Mouse (Mus musculus): ENCODE results near the gene Tubb2a. TPM values are rescaled to one million over a fixed set of nuclear protein-coding genes. Genes with fewer than 3 reads are reported as not detected.

Tubb2a gene
- total and polyA plus RNA-seq, 3 experiments, result 4.4 to 63.8 (median 16.7) TPM

- ATAC-seq (ENCODE audit: extremely low read depth, insufficient number of reproducible peaks, low FRiP score, poor library complexity, severe bottlenecking) (no peak), DNase-seq (ENCODE audit: low spot score) (no peak)
- Histone ChIP-seq H3K36me3 (replicated peaks) (peaks cover 14% of the 10 kb centered on the region), H3K4me1 (ENCODE audit: insufficient read depth, low read depth, low read length) (peaks cover 3% of the 10 kb centered on the region; the same call in 1 of the 2 replicates), H3K27me3 (ENCODE audit: insufficient read depth, low read length) (no peaks in the 10 kb centered on the region; the same call in 1 of the 2 replicates), H3K4me3 (ENCODE audit: low read depth, low read length) (no peak overlapping the region), H3K9me3 (replicated peaks) (no peaks in the 10 kb centered on the region)
- TF ChIP-seq CTCF (IDR thresholded peaks at IDR 0.05; ENCODE audit: low read depth, low read length) (no peak), POLR2AphosphoS5 (IDR thresholded peaks at IDR 0.05; ENCODE audit: insufficient replicate concordance, low read depth, low read length) (no peak), GATA1 (IDR thresholded peaks at IDR 0.05; ENCODE audit: borderline replicate concordance, low read length) (no peak), GATA2 (IDR thresholded peaks at IDR 0.05; ENCODE audit: borderline replicate concordance, low read depth, low read length) (no peak), TAL1 (conservative IDR thresholded peaks at IDR 0.05; ENCODE audit: low read depth, low read length) (no peak)
Measured at GRCm38 (mm10) chr13:34066351-34066750, 11.5 kb downstream of the Tubb2a start.

- TF ChIP-seq CTCF (IDR thresholded peaks at IDR 0.05; ENCODE audit: low read depth, low read length) (no peak), POLR2AphosphoS5 (IDR thresholded peaks at IDR 0.05; ENCODE audit: insufficient replicate concordance, low read depth, low read length) (no peak), TAL1 (conservative IDR thresholded peaks at IDR 0.05; ENCODE audit: low read depth, low read length) (no peak), GATA2 (IDR thresholded peaks at IDR 0.05; ENCODE audit: borderline replicate concordance, low read depth, low read length) (no peak), GATA1 (IDR thresholded peaks at IDR 0.05; ENCODE audit: borderline replicate concordance, low read length) (no peak)
Measured at GRCm38 (mm10) chr13:34062466-34062865, 15.3 kb downstream of the Tubb2a start.

GRCm38 (mm10) chr13:34060061-34060460 is 17.7 kb downstream of the Tubb2a start:
- ATAC-seq (ENCODE audit: extremely low read depth, insufficient number of reproducible peaks, low FRiP score, poor library complexity, severe bottlenecking) (no peak), DNase-seq (ENCODE audit: low spot score) (no peak)
- Histone ChIP-seq H3K4me1 (ENCODE audit: insufficient read depth, low read depth, low read length) (peaks cover 3% of the 10 kb centered on the region; the same call in 1 of the 2 replicates), H3K27me3 (ENCODE audit: insufficient read depth, low read length) (no peaks in the 10 kb centered on the region), H3K4me3 (ENCODE audit: low read depth, low read length) (no peak overlapping the region), H3K36me3 (replicated peaks) (peaks cover 18% of the 10 kb centered on the region), H3K9me3 (replicated peaks) (0 out of 2 replicates have a peak, but pooled peaks cover 2% of the 10 kb centered on the region)
- TF ChIP-seq GATA2 (IDR thresholded peaks at IDR 0.05; ENCODE audit: borderline replicate concordance, low read depth, low read length) (no peak), GATA1 (IDR thresholded peaks at IDR 0.05; ENCODE audit: borderline replicate concordance, low read length) (no peak), TAL1 (conservative IDR thresholded peaks at IDR 0.05; ENCODE audit: low read depth, low read length) (no peak), POLR2AphosphoS5 (IDR thresholded peaks at IDR 0.05; ENCODE audit: insufficient replicate concordance, low read depth, low read length) (no peak), CTCF (IDR thresholded peaks at IDR 0.05; ENCODE audit: low read depth, low read length) (no peak)

More at GRCm38 (mm10) chr13:34062466-34062865, 15.3 kb downstream of the Tubb2a start:
- DNase-seq (ENCODE audit: low spot score) (no peak), ATAC-seq (ENCODE audit: extremely low read depth, insufficient number of reproducible peaks, low FRiP score, poor library complexity, severe bottlenecking) (no peak)
- Histone ChIP-seq H3K36me3 (replicated peaks) (peaks cover 14% of the 10 kb centered on the region), H3K4me3 (ENCODE audit: low read depth, low read length) (no peak overlapping the region), H3K4me1 (ENCODE audit: insufficient read depth, low read depth, low read length) (peaks cover 3% of the 10 kb centered on the region; the same call in 1 of the 2 replicates), H3K27me3 (ENCODE audit: insufficient read depth, low read length) (no peaks in the 10 kb centered on the region), H3K9me3 (replicated peaks) (no peaks in the 10 kb centered on the region)

- Histone ChIP-seq H3K9me3 (replicated peaks) (0 out of 2 replicates have a peak, but pooled peaks cover 2% of the 10 kb centered on the region), H3K4me3 (ENCODE audit: low read depth, low read length) (no peak overlapping the region), H3K36me3 (replicated peaks) (peaks cover 23% of the 10 kb centered on the region), H3K4me1 (ENCODE audit: insufficient read depth, low read depth, low read length) (peaks cover 6% of the 10 kb centered on the region; the same call in 1 of the 2 replicates), H3K27me3 (ENCODE audit: insufficient read depth, low read length) (no peaks in the 10 kb centered on the region)
- ATAC-seq (ENCODE audit: extremely low read depth, insufficient number of reproducible peaks, low FRiP score, poor library complexity, severe bottlenecking) (no peak), DNase-seq (ENCODE audit: low spot score) (no peak)
- TF ChIP-seq TAL1 (conservative IDR thresholded peaks at IDR 0.05; ENCODE audit: low read depth, low read length) (no peak), GATA2 (IDR thresholded peaks at IDR 0.05; ENCODE audit: borderline replicate concordance, low read depth, low read length) (no peak), CTCF (IDR thresholded peaks at IDR 0.05; ENCODE audit: low read depth, low read length) (no peak), POLR2AphosphoS5 (IDR thresholded peaks at IDR 0.05; ENCODE audit: insufficient replicate concordance, low read depth, low read length) (no peak), GATA1 (IDR thresholded peaks at IDR 0.05; ENCODE audit: borderline replicate concordance, low read length) (no peak)
Measured at GRCm38 (mm10) chr13:34057252-34057651, 20.6 kb downstream of the Tubb2a start.

- 0 out of 2 replicates have a peak, but pooled peaks cover 2% of the 10 kb centered on the region for H3K9me3 ChIP-seq (replicated peaks)
- TF ChIP-seq GATA1 (IDR thresholded peaks at IDR 0.05; ENCODE audit: borderline replicate concordance, low read length), result no peak
- TF ChIP-seq CTCF (IDR thresholded peaks at IDR 0.05; ENCODE audit: low read depth, low read length), result no peak
- no peak for TF ChIP-seq TAL1 (conservative IDR thresholded peaks at IDR 0.05; ENCODE audit: low read depth, low read length)
- TF ChIP-seq GATA2 (IDR thresholded peaks at IDR 0.05; ENCODE audit: borderline replicate concordance, low read depth, low read length), result no peak
- no peak for TF ChIP-seq POLR2AphosphoS5 (IDR thresholded peaks at IDR 0.05; ENCODE audit: insufficient replicate concordance, low read depth, low read length)
- peaks cover 9% of the 10 kb centered on the region for H3K4me1 ChIP-seq (ENCODE audit: insufficient read depth, low read depth, low read length)
- peaks cover 33% of the 10 kb centered on the region for H3K36me3 ChIP-seq (replicated peaks)
- ATAC-seq (ENCODE audit: extremely low read depth, insufficient number of reproducible peaks, low FRiP score, poor library complexity, severe bottlenecking) (no peak), DNase-seq (ENCODE audit: low spot score) (no peak)
- no peak overlapping the region for H3K4me3 ChIP-seq (ENCODE audit: low read depth, low read length)
- no peaks in the 10 kb centered on the region for H3K27me3 ChIP-seq (ENCODE audit: insufficient read depth, low read length)
Measured at GRCm38 (mm10) chr13:34054983-34055382, 22.8 kb downstream of the Tubb2a start.

GRCm38 (mm10) chr13:34054391-34054790 is 23.4 kb downstream of the Tubb2a start:
- Histone ChIP-seq H3K4me1 (ENCODE audit: insufficient read depth, low read depth, low read length) (peaks cover 9% of the 10 kb centered on the region), H3K36me3 (replicated peaks) (peaks cover 38% of the 10 kb centered on the region), H3K4me3 (ENCODE audit: low read depth, low read length) (no peak overlapping the region), H3K9me3 (replicated peaks) (0 out of 2 replicates have a peak, but pooled peaks cover 2% of the 10 kb centered on the region), H3K27me3 (ENCODE audit: insufficient read depth, low read length) (no peaks in the 10 kb centered on the region)
- DNase-seq (ENCODE audit: low spot score) (no peak), ATAC-seq (ENCODE audit: extremely low read depth, insufficient number of reproducible peaks, low FRiP score, poor library complexity, severe bottlenecking) (no peak)
- TF ChIP-seq POLR2AphosphoS5 (IDR thresholded peaks at IDR 0.05; ENCODE audit: insufficient replicate concordance, low read depth, low read length) (no peak), GATA1 (IDR thresholded peaks at IDR 0.05; ENCODE audit: borderline replicate concordance, low read length) (no peak), CTCF (IDR thresholded peaks at IDR 0.05; ENCODE audit: low read depth, low read length) (no peak), TAL1 (conservative IDR thresholded peaks at IDR 0.05; ENCODE audit: low read depth, low read length) (no peak), GATA2 (IDR thresholded peaks at IDR 0.05; ENCODE audit: borderline replicate concordance, low read depth, low read length) (no peak)
